Mouse (Mus musculus) urinary bladder, adult 2 months (tissue): ENCODE results near the gene Nrtn. TPM values are rescaled to one million over a fixed set of nuclear protein-coding genes. Genes with fewer than 3 reads are reported as not detected.

Experiments
- DNase-seq: peaks from one replicate; pipeline ENCODE4 v3.0.0; 2022; ENCODE audit warnings: low spot score
- polyA plus RNA-seq: library from polyadenylated mRNA; depleted of rRNA; stranded (reverse); fragments of >200 nt; gene quantifications from 2 replicates; pipeline ENCODE4 v1.2.3, GENCODE M21; 2012; rRNA removed

The Nrtn gene
- 22.8 and 28.7 TPM in 2 replicates for polyA plus RNA-seq

- DNase-seq, result peak; percentile 74
Observed at GRCm38 (mm10) chr17:56757416-56758123, at the start of gene Nrtn. Gene Nrtn, minus strand, starts transcription at chr17:56757530.

GRCm38 (mm10) chr17:56805784-56806183, 48.5 kb upstream of the Nrtn start:
- DNase-seq, result no peak

- no peak for DNase-seq
Observed at GRCm38 (mm10) chr17:56804952-56805351, 47.6 kb upstream of the Nrtn start.

GRCm38 (mm10) chr17:56802065-56802464, 44.7 kb upstream of the Nrtn start:
- DNase-seq, result no peak

- DNase-seq, result no peak
Observed at GRCm38 (mm10) chr17:56799276-56799675, 41.9 kb upstream of the Nrtn start.

- no peak for DNase-seq
Observed at GRCm38 (mm10) chr17:56793614-56794319, 36.4 kb upstream of the Nrtn start.

- DNase-seq, result no peak
Observed at GRCm38 (mm10) chr17:56792588-56792987, 35.3 kb upstream of the Nrtn start.

GRCm38 (mm10) chr17:56789286-56789685, 32.0 kb upstream of the Nrtn start:
- DNase-seq, result no peak

- no peak for DNase-seq
Observed at GRCm38 (mm10) chr17:56788886-56789285, 31.6 kb upstream of the Nrtn start.

GRCm38 (mm10) chr17:56780291-56780978, 23.1 kb upstream of the Nrtn start:
- DNase-seq, result no peak

- DNase-seq, result no peak
Observed at GRCm38 (mm10) chr17:56778779-56779362, 21.5 kb upstream of the Nrtn start.

- no peak for DNase-seq
Observed at GRCm38 (mm10) chr17:56777568-56777967, 20.2 kb upstream of the Nrtn start.

- DNase-seq, result no peak
Observed at GRCm38 (mm10) chr17:56769950-56770349, 12.6 kb upstream of the Nrtn start, which contains the start of gene Prr22. Gene Prr22, plus strand, starts transcription at chr17:56770250.

- no peak for DNase-seq
Observed at GRCm38 (mm10) chr17:56768941-56769340, 11.6 kb upstream of the Nrtn start.

- DNase-seq, result no peak
Observed at GRCm38 (mm10) chr17:56767531-56768135, 10.3 kb upstream of the Nrtn start.

- no peak for DNase-seq
Observed at GRCm38 (mm10) chr17:56766631-56767405, 9.5 kb upstream of the Nrtn start.

- DNase-seq, result no peak
Observed at GRCm38 (mm10) chr17:56765431-56765830, 8.1 kb upstream of the Nrtn start.

GRCm38 (mm10) chr17:56764474-56765354, 7.4 kb upstream of the Nrtn start, which contains the start of gene Dus3l:
Gene Dus3l, plus strand, starts transcription at chr17:56764757.
- DNase-seq, result peak; percentile 95

- no peak for DNase-seq
Observed at GRCm38 (mm10) chr17:56763741-56764250, 6.5 kb upstream of the Nrtn start.
